Mouse (Mus musculus) midbrain, embryonic 14.5 days (tissue): ENCODE data around the gene Zfp709. TPM values are rescaled to one million over a fixed set of nuclear protein-coding genes. Genes with fewer than 3 reads are reported as not detected.
A peak's percentile ranks its signal among the peaks of the same experiment; 100 is the strongest.
"Not testable (repeated sequence)": the region's sequence is repeated elsewhere in the genome, so short reads cannot be mapped to it uniquely, and the experiment has no call there.

Source experiments
- ATAC-seq: fragments of 200-750 bp; cut with Nextera tagmentation; 2 replicates; pipeline ENCODE4 v1.8.0; 2017; ENCODE audit warnings: moderate number of reproducible peaks, moderate library complexity; ENCODE audit not compliant: low FRiP score, low TSS enrichment
- DNase-seq: peaks from one replicate; pipeline ENCODE4 v3.0.0-alpha.2; 2015
- H3K27ac ChIP-seq: fragments of 300-500 bp; sonication (generic); replicated peaks from 2 replicates; pipeline ENCODE4 v1.5.1; 2014; ENCODE audit warnings: mild to moderate bottlenecking, low read depth, low read length, moderate library complexity
- H3K27me3 ChIP-seq: fragments of 300-500 bp; sonication (generic); 2 replicates; pipeline ENCODE4 v1.6.1; 2014; ENCODE audit warnings: low read length, control low read depth, mixed read lengths; ENCODE audit not compliant: control insufficient read depth, insufficient read depth
- H3K36me3 ChIP-seq: fragments of 300-500 bp; sonication (generic); 2 replicates; pipeline ENCODE4 v1.6.1; 2014; ENCODE audit warnings: low read length, control low read depth; ENCODE audit not compliant: control insufficient read depth, insufficient read depth
- H3K4me1 ChIP-seq: fragments of 300-500 bp; sonication (generic); 2 replicates; pipeline ENCODE4 v1.6.1; 2014; ENCODE audit warnings: mild to moderate bottlenecking, antibody characterized with exemption, low read length, control low read depth; ENCODE audit not compliant: control insufficient read depth, insufficient read depth
- H3K4me2 ChIP-seq: fragments of 300-500 bp; sonication (generic); 2 replicates; pipeline ENCODE4 v1.6.1; 2014; ENCODE audit warnings: mild to moderate bottlenecking, low read length, moderate library complexity
- H3K4me3 ChIP-seq: fragments of 300-500 bp; sonication (generic); replicated peaks from 2 replicates; pipeline ENCODE4 v1.5.1; 2014; ENCODE audit warnings: low read depth, low read length
- H3K9ac ChIP-seq: fragments of 300-500 bp; sonication (generic); replicated peaks from 2 replicates; pipeline ENCODE4 v1.6.1; 2014; ENCODE audit warnings: mild to moderate bottlenecking, low read length, moderate library complexity
- H3K9me3 ChIP-seq: fragments of 300-500 bp; sonication (generic); 2 replicates; pipeline ENCODE4 v1.6.1; 2016; ENCODE audit warnings: low read length, control low read depth, mixed read lengths; ENCODE audit not compliant: control insufficient read depth
- WGBS: fragments of 180-500 bp; shearing (Covaris S2); extraction: QIAGEN DNeasy Blood & Tissue Kit; methylation state at CpG from one replicate; pipeline ENCODE4 v1.1.7; 2014; 5-methylcytosine and 5-hydroxymethylcytosine counted together
- polyA plus RNA-seq: library from polyadenylated mRNA; unstranded; fragments of >200 nt; fragmentation: Nextera tagmentation; extraction: Ambion mirVana; gene quantifications from 2 replicates; pipeline ENCODE4 v1.2.1, GENCODE M21; 2014

The Zfp709 gene
- polyA plus RNA-seq, 1 experiment from 2014 or later, result 12.6 TPM

DNA sequence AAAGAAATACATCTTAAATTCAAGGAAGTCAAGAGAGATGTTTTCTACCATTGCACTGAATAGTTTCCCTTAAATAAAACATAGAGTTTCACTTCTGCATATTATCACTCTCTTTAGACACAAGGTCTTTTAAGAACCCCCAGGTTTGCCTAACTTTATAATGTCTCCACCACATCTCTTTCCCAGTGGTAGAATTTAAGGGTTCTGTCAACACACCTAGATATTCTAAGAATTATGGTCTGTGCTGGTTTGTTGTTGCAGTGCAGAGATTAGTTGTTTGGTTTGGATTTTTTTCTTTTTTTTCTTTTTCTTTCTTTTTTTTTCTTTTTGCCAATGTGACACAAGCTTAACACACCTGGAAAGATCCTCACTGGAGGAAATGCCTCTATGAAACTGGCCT, 28.5 kb upstream of the Zfp709 start:
- not testable (repeated sequence) for H3K9ac ChIP-seq, H3K4me3 ChIP-seq, H3K27me3 ChIP-seq, ATAC-seq, H3K27ac ChIP-seq, H3K4me2 ChIP-seq, H3K4me1 ChIP-seq, H3K36me3 ChIP-seq, H3K9me3 ChIP-seq, DNase-seq

DNA sequence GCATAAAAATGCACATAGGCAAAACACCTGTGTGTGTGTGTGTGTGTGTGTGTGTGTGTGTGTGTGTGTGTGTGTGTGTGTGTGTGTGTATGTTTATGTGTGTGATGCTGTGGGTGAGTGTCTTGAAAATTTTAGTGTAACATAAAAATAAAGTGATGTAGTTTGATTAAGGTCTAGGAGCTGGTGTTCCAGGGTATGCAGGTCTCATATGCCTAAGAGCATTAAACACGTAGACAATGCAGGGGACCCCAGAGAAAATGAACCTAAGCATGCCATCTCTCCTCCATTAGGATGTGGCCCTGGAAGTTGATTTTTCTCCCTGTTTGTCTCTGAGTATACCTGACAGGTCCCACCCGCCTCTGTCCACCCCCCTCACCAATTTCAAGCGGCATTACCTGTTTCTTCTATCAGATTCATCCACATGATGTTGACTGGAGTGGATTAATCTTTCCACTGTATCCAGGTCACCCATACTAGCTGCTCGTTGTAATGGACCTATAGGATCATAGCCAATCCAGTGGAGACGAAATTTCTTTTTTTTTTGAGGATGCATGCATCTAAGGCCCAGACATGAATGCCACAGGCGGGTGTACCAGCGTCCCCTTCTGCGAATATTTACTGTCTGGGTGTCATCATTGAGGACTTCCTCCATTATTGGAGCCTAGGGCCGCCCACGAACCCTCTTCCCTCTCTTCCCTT, 25.0 kb upstream of the Zfp709 start:
- H3K4me2 ChIP-seq, H3K9me3 ChIP-seq, H3K4me1 ChIP-seq, DNase-seq, H3K27ac ChIP-seq, H3K27me3 ChIP-seq, H3K9ac ChIP-seq, H3K4me3 ChIP-seq, H3K36me3 ChIP-seq: not testable (repeated sequence)
- 81% methylated on average over 7 of the region's 10 CpGs for WGBS
- peak; percentile 62 for ATAC-seq

DNA sequence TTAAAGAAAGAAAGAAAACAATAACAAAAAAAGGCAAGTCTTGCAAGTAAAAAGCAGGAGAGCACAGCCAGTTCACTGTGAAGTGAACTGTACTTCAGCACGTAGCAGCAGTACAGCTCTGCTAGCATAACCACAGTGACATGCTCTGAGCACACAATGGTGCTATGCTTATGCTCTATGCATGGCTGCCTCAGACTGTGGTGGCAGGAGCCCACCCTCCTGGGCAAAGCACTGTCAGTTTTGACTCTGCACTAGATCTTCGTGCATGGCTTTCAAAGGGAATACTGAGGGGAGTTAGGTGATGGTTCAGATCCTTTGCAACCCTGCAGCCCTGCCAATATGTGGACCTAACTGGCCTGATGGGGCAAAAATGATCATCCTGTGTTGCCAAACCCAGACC, 24.5 kb upstream of the Zfp709 start:
- ATAC-seq, result peak; percentile 73
- not testable (repeated sequence) for H3K27ac ChIP-seq, H3K4me3 ChIP-seq, H3K4me2 ChIP-seq, H3K36me3 ChIP-seq, H3K27me3 ChIP-seq, DNase-seq, H3K4me1 ChIP-seq, H3K9ac ChIP-seq, H3K9me3 ChIP-seq
- WGBS, result 73% methylated on average over 2 of the region's 2 CpGs

DNA sequence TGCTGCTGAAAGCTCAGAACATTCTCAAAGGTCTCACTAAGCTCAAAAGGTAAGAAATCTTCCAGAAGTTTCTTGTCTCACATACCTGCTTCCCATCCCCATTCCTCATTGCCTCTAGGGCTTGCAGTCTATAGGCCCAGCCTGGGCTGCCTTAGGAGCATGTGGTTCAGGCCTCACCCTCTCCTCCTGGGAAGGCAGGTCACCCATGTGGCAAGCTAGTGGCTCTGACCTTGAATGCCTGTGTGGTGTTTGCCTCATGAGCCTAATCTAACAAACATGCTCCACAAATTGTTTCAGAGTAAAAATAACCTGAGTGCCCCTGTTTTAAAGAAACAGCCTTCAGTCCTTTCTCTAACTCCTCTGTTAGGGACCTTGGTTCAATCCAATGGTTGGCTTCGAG, 20.3 kb upstream of the Zfp709 start:
- H3K9me3 ChIP-seq, H3K4me1 ChIP-seq, DNase-seq, H3K27me3 ChIP-seq, H3K4me2 ChIP-seq, ATAC-seq, H3K9ac ChIP-seq, H3K27ac ChIP-seq, H3K36me3 ChIP-seq, H3K4me3 ChIP-seq: not testable (repeated sequence)
- WGBS, result 76% methylated on average over 1 of the region's 1 CpGs

DNA sequence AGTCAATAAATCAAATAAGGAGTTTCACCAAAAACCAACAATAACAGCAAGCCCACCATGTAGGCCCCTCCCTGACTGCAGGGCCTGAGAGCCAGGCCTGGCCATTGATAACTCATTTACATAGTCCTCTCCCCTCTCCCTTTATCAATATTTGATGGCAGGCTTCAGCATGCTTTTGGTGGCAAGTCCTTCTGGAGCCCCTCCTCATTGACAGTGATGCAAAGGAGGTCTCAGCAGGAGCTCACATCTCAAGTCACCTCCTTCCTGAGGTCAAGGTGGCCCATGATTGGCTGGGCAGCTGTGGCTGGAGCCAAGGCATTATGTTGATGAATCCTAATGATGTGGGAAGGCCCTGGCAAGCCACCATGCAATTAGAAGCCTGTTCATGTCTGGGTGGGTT, 19.8 kb upstream of the Zfp709 start:
- not testable (repeated sequence) for H3K27me3 ChIP-seq, H3K4me2 ChIP-seq, ATAC-seq, H3K36me3 ChIP-seq, H3K4me3 ChIP-seq, DNase-seq, H3K4me1 ChIP-seq, H3K9ac ChIP-seq, H3K27ac ChIP-seq, H3K9me3 ChIP-seq

DNA sequence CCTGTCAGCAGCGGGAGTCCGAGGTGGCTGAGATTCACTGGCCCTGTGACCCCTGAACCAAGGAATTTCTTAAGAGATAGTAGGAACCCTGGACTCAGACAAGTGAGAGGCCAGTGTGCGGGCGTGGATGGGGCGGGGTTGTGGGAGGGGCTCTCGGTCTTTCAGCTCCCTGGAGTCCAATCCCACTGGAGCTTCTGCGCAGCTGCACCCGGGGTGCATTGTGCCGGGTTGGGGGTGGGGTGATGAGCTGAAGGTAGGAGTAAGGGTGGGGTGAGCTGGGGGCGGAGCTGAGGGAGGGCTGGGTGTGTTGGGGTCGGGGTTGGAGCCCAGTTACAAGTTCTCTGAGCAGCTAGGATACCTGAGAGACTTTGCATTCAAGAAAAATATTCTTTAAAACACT, 18.8 kb downstream of the Zfp709 start:
- not testable (repeated sequence) for H3K36me3 ChIP-seq, ATAC-seq, DNase-seq, H3K4me3 ChIP-seq, H3K4me2 ChIP-seq, H3K9me3 ChIP-seq, H3K27ac ChIP-seq, H3K27me3 ChIP-seq, H3K4me1 ChIP-seq, H3K9ac ChIP-seq
- WGBS, result 36% methylated on average over 11 of the region's 11 CpGs

DNA sequence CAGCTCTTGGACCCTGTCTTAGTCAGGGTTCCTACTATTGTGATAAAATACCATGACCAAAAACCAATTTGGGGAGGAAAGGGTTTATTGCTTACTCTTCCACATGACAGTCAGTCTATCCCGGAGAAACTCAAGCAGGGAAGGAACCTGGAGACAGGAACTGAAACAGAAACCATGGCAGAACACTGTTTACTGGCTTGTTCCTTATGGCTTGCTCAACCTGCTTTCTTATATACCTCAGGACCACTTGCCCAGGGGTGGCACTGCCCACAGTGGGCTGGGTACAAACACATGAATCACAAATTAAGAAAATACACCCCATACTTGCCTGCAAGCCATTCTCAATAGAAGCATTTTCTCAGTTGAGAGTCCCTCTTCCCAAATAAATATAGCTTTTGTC, 21.3 kb downstream of the Zfp709 start:
- not testable (repeated sequence) for H3K27me3 ChIP-seq, H3K36me3 ChIP-seq, H3K4me1 ChIP-seq, H3K9ac ChIP-seq, H3K27ac ChIP-seq, ATAC-seq, DNase-seq, H3K4me3 ChIP-seq, H3K9me3 ChIP-seq, H3K4me2 ChIP-seq
- 76% methylated on average over 1 of the region's 1 CpGs for WGBS

DNA sequence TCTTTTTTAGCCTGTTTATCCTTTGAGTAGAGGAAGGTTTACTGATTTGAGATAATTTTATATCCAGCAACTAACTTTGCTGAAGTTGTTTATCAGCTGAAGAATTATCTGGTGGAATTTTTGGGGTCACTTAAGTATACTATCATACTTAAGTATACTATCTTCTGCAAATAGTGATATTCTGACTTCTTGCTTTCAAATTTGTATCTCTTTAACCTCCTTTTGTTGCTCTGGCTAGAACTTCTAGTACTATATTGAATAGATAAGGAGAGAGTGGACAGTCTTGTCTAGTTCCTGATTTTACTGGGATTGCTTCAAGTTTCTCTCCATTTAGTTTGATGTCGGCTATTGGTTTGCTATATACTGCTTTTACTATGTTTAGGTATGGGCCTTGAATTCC, 25.0 kb downstream of the Zfp709 start:
- H3K27ac ChIP-seq, result no peak overlapping the region
- no peak overlapping the region for H3K4me2 ChIP-seq
- ATAC-seq, result no peak
- H3K4me1 ChIP-seq, result peaks cover 3% of the 10 kb centered on the region; the same call in 1 of the 2 replicates
- no peak overlapping the region for H3K9ac ChIP-seq
- no peaks in the 10 kb centered on the region for H3K9me3 ChIP-seq
- no peak overlapping the region for H3K4me3 ChIP-seq
- H3K27me3 ChIP-seq, result no peaks in the 10 kb centered on the region
- WGBS, result 97% methylated on average over 1 of the region's 1 CpGs
- no peaks in the 10 kb centered on the region for H3K36me3 ChIP-seq
- DNase-seq, result no peak

DNA sequence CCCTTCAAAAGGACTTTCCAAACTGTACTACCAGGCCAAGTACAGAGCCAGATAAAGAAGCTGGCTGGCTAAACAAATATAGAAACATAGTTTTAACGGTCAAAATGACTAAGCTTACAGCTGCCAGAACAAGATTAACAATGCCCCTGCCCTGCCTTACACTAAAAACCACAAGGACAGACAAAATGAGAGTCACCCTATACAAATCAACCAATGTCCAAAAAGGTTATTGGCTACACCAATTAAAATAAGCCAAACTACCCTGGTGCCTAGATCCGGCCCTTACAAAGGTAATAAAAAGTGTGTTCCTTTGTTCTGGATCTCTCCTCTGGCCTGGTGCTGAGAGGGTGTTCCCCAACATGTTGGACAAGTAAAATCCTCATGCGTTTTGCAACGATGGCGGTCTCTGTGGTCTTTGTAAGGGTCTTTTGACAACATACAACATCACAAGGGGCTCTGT, 26.0 kb downstream of the Zfp709 start:
- no peak for ATAC-seq
- H3K36me3 ChIP-seq, result no peaks in the 10 kb centered on the region
- DNase-seq, result no peak
- H3K4me1 ChIP-seq, result peaks cover 3% of the 10 kb centered on the region; the same call in 1 of the 2 replicates
- WGBS, result 97% methylated on average over 5 of the region's 5 CpGs
- peak overlapping the region; percentile 96 for H3K9ac ChIP-seq
- H3K4me3 ChIP-seq, result peak overlapping the region; percentile 73
- no peaks in the 10 kb centered on the region for H3K27me3 ChIP-seq
- peak overlapping the region; percentile 100 for H3K27ac ChIP-seq
- no peaks in the 10 kb centered on the region for H3K9me3 ChIP-seq
- H3K4me2 ChIP-seq, result peak overlapping the region; percentile 58
